Mouse (Mus musculus): ENCODE data around the gene Rab11fip2. TPM values are rescaled to one million over a fixed set of nuclear protein-coding genes. Genes with fewer than 3 reads are reported as not detected.

The Rab11fip2 gene
- total and polyA plus RNA-seq, 3 experiments = 4.2 to 114 (median 4.9) TPM

DNA sequence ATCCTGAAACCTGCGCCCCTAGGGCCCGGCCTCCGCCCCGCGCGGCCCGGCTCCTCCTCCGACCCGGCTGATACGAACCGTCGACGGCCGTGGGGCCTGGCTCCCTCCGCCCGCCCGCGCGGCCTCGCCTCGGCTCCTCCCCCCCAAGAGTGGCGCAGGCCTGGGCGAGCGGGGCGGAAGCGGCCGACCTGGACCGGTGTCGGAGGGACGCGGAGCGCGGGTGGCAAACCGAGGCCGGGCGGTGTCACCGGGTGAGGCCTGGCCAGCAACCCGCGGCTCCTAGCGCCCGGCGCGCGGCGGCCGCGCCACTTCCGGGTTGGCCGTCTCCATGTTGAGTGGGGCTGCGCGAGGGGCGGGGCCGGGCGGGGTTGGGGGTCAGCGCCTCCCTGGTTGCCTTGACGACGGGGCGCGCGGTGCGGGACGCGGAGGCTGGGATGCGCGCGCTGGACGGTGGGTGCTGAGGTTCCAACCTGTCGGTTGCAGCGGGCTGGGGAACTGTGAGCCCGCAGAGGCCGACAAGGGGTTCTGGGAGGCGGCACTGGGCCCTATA is at the start of gene Rab11fip2 (continued):
- no peak for TF ChIP-seq MYC (IDR thresholded peaks at IDR 0.05; ENCODE audit: low read depth, low read length)
- no peak for TF ChIP-seq ZNF384 (IDR thresholded peaks at IDR 0.05; ENCODE audit: low read depth, low read length)
- no peak for TF ChIP-seq POLR2AphosphoS5 (IDR thresholded peaks at IDR 0.05; ENCODE audit: borderline replicate concordance, low read depth, low read length)

DNA sequence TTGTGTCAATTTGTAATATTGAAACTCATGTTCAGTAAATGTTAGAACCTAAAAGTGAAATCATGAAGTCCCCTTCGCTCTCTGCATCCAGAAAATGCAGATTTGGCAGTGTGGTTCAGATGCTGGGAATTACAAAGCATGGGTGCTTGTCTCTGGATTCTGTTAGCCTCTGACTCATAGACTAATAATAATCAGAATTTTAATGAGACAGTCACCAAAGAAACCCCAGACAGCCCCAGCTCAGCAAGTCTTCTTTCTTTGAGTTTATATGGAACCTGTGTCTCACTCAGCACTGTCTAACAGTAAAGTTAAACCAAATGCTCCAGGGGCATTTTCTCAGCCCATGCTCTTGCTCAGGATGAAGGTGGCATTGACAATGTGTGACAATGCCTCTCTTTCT is 38.1 kb upstream of the Rab11fip2 start:
- no peak overlapping the region for H3K9ac ChIP-seq (ENCODE audit: control insufficient read depth, low read depth, low read length, poor library complexity, severe bottlenecking)
- H3K27me3 ChIP-seq (ENCODE audit: control insufficient read depth in 1 of 2, insufficient read depth in 2 of 2, low read length in 2 of 2) = peaks cover 5 to 12% of the 10 kb centered on the region in 2 experiments
- TF ChIP-seq MAZ (IDR thresholded peaks at IDR 0.05; ENCODE audit: low read depth, low read length) = no peak
- no peak for TF ChIP-seq POLR2AphosphoS2 (IDR thresholded peaks at IDR 0.05; ENCODE audit: low read length)
- no peak for TF ChIP-seq GABPA (IDR thresholded peaks at IDR 0.05; ENCODE audit: low read depth, low read length)
- no peak for TF ChIP-seq MYC (IDR thresholded peaks at IDR 0.05; ENCODE audit: low read depth, low read length)
- no peak for TF ChIP-seq ZNF384 (IDR thresholded peaks at IDR 0.05; ENCODE audit: low read depth, low read length)
- TF ChIP-seq JUND (IDR thresholded peaks at IDR 0.05; ENCODE audit: low read depth, low read length) = no peak
- no peak for TF ChIP-seq USF1 (IDR thresholded peaks at IDR 0.05; ENCODE audit: low read depth, low read length)
- no peak for DNase-seq (ENCODE audit: low read depth, low spot score)
- no peaks in the 10 kb centered on the region for H3K79me2 ChIP-seq (ENCODE audit: control insufficient read depth, insufficient read depth, low read length, poor library complexity)
- no peaks in the 10 kb centered on the region for H3K4me1 ChIP-seq (ENCODE audit: control insufficient read depth in 1 of 2, insufficient read depth in 2 of 2, low read length in 2 of 2)
- H3K27ac ChIP-seq (ENCODE audit: control insufficient read depth, low read depth, low read length) = no peak overlapping the region
- no peaks in the 10 kb centered on the region for H3K36me3 ChIP-seq (ENCODE audit: control insufficient read depth in 1 of 2, insufficient read depth in 2 of 2, low read length in 2 of 2)
- no peaks in the 10 kb centered on the region for H3K9me3 ChIP-seq (replicated peaks; ENCODE audit: insufficient read depth, low read length)
- H3K4me3 ChIP-seq (ENCODE audit: control insufficient read depth in 1 of 2, insufficient read depth in 1 of 2, low read depth in 2 of 2, low read length in 2 of 2) = no peak overlapping the region

DNA sequence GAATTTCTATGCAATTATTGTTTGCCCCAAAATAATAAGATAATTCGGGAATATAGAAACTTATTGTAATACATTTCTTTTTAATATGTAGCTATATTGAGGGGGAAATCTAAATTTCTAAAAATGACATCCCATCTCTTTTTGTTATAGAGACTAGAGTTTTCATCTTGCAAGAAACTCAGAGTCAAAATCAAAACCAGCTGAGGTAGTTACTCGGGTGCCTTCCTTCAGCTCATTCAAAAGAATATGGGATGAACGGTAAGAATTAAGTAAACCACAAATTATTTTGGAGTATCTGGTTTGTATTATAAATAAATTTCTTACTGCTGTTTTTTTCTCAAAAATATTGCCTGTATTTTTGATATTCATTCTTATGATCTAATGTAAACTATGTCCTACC is 11.5 kb upstream of the Rab11fip2 start:
- DNase-seq (ENCODE audit: low read depth, low spot score) = no peak
- H3K4me3 ChIP-seq (ENCODE audit: control insufficient read depth in 1 of 2, insufficient read depth in 1 of 2, low read depth in 2 of 2, low read length in 2 of 2) = no peak overlapping the region
- TF ChIP-seq MAZ (IDR thresholded peaks at IDR 0.05; ENCODE audit: low read depth, low read length) (no peak), RCOR1 (IDR thresholded peaks at IDR 0.05; ENCODE audit: low read depth, low read length) (no peak), BHLHE40 (IDR thresholded peaks at IDR 0.05; ENCODE audit: borderline replicate concordance, low read depth, low read length) (no peak), ELF1 (IDR thresholded peaks at IDR 0.05; ENCODE audit: low read depth, low read length) (no peak), ETS1 (IDR thresholded peaks at IDR 0.05; ENCODE audit: low read depth, low read length) (no peak), RAD21 (IDR thresholded peaks at IDR 0.05; ENCODE audit: low read depth, low read length) (no peak), TAL1 (IDR thresholded peaks at IDR 0.05; ENCODE audit: low read length) (no peak), MAX (IDR thresholded peaks at IDR 0.05; ENCODE audit: low read length) (no peak), MAFK (IDR thresholded peaks at IDR 0.05; ENCODE audit: borderline replicate concordance, low read depth, low read length) (no peak), NRF1 (IDR thresholded peaks at IDR 0.05; ENCODE audit: insufficient read depth, low read depth, low read length, poor library complexity, severe bottlenecking) (no peak), E2F4 (IDR thresholded peaks at IDR 0.05; ENCODE audit: borderline replicate concordance, low read depth, low read length) (no peak)

More for the DNA sequence above, 11.5 kb upstream of the Rab11fip2 start:
- Histone ChIP-seq H3K79me2 (ENCODE audit: control insufficient read depth, insufficient read depth, low read length, poor library complexity) (no peaks in the 10 kb centered on the region), H3K9ac (ENCODE audit: control insufficient read depth, low read depth, low read length, poor library complexity, severe bottlenecking) (no peak overlapping the region), H3K36me3 (ENCODE audit: control insufficient read depth in 1 of 2, insufficient read depth in 2 of 2, low read length in 2 of 2) (no peaks in the 10 kb centered on the region), H3K27ac (ENCODE audit: control insufficient read depth, low read depth, low read length) (no peak overlapping the region), H3K9me3 (replicated peaks; ENCODE audit: insufficient read depth, low read length) (no peaks in the 10 kb centered on the region), H3K4me1 (ENCODE audit: control insufficient read depth in 1 of 2, insufficient read depth in 2 of 2, low read length in 2 of 2) (no peaks in the 10 kb centered on the region), H3K27me3 (ENCODE audit: control insufficient read depth in 1 of 2, insufficient read depth in 2 of 2, low read length in 2 of 2) (peaks cover 3 to 5% of the 10 kb centered on the region in 2 experiments; a peak in 3 of 4 replicates)

Measured in MEL (cell line).